Mouse (Mus musculus): Measurements from ENCODE around the gene Large1.

- TF ChIP-seq CTCF (IDR thresholded peaks at IDR 0.05; ENCODE audit: insufficient read depth, low read length) (no peak), POLR2A (IDR thresholded peaks at IDR 0.05; ENCODE audit: borderline replicate concordance, extremely low read depth, low read depth, low read length) (no peak)
These were observed 109.2 kb downstream of the Large1 start for GRCm38 (mm10) chr8:73244186-73244585.
